Mouse (Mus musculus) limb, embryonic 13.5 days (tissue): ENCODE results near the gene Zmiz1. TPM values are rescaled to one million over a fixed set of nuclear protein-coding genes. Genes with fewer than 3 reads are reported as not detected.

Source experiments
- ATAC-seq: fragments of 200-750 bp; cut with Nextera tagmentation; 2 replicates; pipeline ENCODE4 v1.8.0; 2017; ENCODE audit warnings: low read depth, moderate number of reproducible peaks, moderate TSS enrichment; ENCODE audit not compliant: low FRiP score
- H3K27ac ChIP-seq: fragments of 300-500 bp; sonication (generic); 2 replicates; pipeline ENCODE4 v1.5.1; 2015; ENCODE audit warnings: inconsistent platforms, mild to moderate bottlenecking, moderate library complexity
- H3K27me3 ChIP-seq: fragments of 300-500 bp; sonication (generic); 2 replicates; pipeline ENCODE4 v1.6.1; 2015; ENCODE audit warnings: mild to moderate bottlenecking, inconsistent platforms
- H3K36me3 ChIP-seq: fragments of 300-500 bp; sonication (generic); 2 replicates; pipeline ENCODE4 v1.6.1; 2015; ENCODE audit warnings: inconsistent platforms, mild to moderate bottlenecking, moderate library complexity
- H3K4me1 ChIP-seq: fragments of 300-500 bp; sonication (generic); 2 replicates; pipeline ENCODE4 v1.6.1; 2015; ENCODE audit warnings: inconsistent platforms
- H3K4me2 ChIP-seq: fragments of 300-500 bp; sonication (generic); replicated peaks from 2 replicates; pipeline ENCODE4 v1.6.1; 2015; ENCODE audit warnings: inconsistent platforms, mild to moderate bottlenecking, moderate library complexity
- H3K4me3 ChIP-seq: fragments of 300-500 bp; sonication (generic); 2 replicates; pipeline ENCODE4 v1.5.1; 2015; ENCODE audit warnings: moderate library complexity, mild to moderate bottlenecking, inconsistent platforms
- H3K9ac ChIP-seq: fragments of 300-500 bp; sonication (generic); 2 replicates; pipeline ENCODE4 v1.6.1; 2015; ENCODE audit warnings: mild to moderate bottlenecking, inconsistent platforms
- H3K9me3 ChIP-seq: fragments of 300-500 bp; sonication (generic); 2 replicates; pipeline ENCODE4 v1.6.1; 2016; ENCODE audit warnings: inconsistent platforms
- WGBS: fragments of 180-500 bp; shearing (Covaris S2); methylation state at CpG from one replicate; pipeline ENCODE4 v1.1.7; 2015; 5-methylcytosine and 5-hydroxymethylcytosine counted together
- polyA plus RNA-seq: library from polyadenylated mRNA; unstranded; fragments of >200 nt; fragmentation: Nextera tagmentation; extraction: Ambion mirVana; gene quantifications from 2 replicates; pipeline ENCODE4 v1.2.1, GENCODE M21; 2015

The Zmiz1 gene
- polyA plus RNA-seq, 1 experiment from 2014 or later = 68.6 TPM

GRCm38 (mm10) chr14:25624659-25625058 is 165.7 kb downstream of the Zmiz1 start:
- Histone ChIP-seq H3K4me1 (peaks cover 46% of the 10 kb centered on the region), H3K4me3 (no peak overlapping the region), H3K9me3 (no peaks in the 10 kb centered on the region), H3K36me3 (peaks cover 78% of the 10 kb centered on the region), H3K4me2 (no peak overlapping the region), H3K27me3 (no peaks in the 10 kb centered on the region), H3K9ac (no peak overlapping the region), H3K27ac (no peak overlapping the region; the same call in 1 of the 2 replicates)
- 77% methylated on average over 6 of the region's 6 CpGs for WGBS
- no peak for ATAC-seq

DNA sequence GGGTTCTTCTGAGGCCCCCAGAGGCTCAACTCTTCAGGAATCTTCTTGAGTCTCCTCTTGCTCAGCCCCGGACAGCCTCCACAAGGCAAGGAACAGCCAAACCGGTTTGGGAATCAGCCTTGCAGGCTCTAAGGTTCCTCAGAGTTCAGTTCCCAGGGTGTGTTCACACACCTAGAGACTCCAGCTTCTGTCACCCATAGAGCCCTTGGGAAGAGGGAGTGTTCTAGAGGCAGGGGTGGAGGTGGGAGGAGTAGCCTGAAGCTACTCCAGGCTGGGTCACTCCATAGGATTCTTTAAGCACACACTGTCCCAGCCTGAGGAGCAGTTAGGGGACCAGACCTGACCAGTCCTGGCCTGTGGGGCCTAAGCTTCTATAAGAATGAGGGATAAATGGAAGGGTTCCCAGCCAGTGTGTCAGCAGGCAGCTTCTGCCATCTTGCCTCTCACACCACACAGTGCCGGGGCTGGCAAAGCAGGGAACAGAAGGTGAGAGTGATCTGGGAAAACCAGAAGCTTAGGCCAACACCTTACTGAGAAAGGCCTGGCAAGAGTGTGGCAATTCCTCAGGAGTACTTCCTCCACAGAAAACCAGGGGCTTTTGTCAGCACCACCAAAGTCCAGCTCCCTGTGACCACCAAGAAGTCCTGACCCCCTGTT is 168.7 kb downstream of the Zmiz1 start:
- Histone ChIP-seq H3K27ac (no peak overlapping the region; the same call in 1 of the 2 replicates), H3K36me3 (peaks cover 83% of the 10 kb centered on the region), H3K27me3 (no peaks in the 10 kb centered on the region), H3K9me3 (no peaks in the 10 kb centered on the region), H3K4me1 (peaks cover 42% of the 10 kb centered on the region), H3K4me3 (no peak overlapping the region), H3K4me2 (no peak overlapping the region), H3K9ac (no peak overlapping the region)
- 77% methylated on average over 3 of the region's 3 CpGs for WGBS
- no peak for ATAC-seq

DNA sequence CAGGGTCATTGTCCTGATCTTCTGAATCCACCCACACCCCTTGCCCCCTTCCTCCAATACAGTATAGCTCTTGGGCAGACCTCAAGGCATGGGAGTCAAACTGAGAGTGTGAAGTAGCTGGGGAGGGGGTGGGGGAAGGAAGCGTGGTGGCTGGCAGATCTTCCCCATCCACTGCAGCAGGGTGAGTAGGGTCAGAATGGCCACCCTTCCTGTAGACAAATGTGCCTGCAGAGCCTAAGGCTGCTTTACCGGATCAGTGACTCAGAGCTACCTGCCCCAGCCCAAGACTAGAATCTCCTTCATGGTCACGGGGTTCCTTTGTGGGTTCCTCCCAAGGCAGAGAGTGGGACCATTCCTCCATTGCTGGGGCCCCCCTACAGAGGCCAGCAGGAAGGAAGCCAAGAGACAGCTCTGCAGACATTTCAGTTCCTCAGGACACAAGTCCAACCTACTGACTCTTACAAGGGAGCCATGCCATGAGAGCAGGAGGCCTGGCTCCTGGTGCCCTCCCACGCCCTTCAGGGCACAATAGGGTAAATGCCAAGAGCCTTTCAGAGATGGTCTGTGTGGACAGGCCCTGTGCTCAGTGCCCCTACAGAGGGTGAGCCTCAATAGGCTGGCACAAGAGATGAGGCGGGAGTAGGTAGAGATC is 169.6 kb downstream of the Zmiz1 start:
- 85% methylated on average over 5 of the region's 5 CpGs for WGBS
- peaks cover 44% of the 10 kb centered on the region for H3K4me1 ChIP-seq
- no peak overlapping the region for H3K9ac ChIP-seq
- no peak overlapping the region for H3K27ac ChIP-seq
- no peaks in the 10 kb centered on the region for H3K27me3 ChIP-seq
- H3K36me3 ChIP-seq = peaks cover 77% of the 10 kb centered on the region
- ATAC-seq = no peak
- H3K4me3 ChIP-seq = no peak overlapping the region
- no peak overlapping the region for H3K4me2 ChIP-seq
- no peaks in the 10 kb centered on the region for H3K9me3 ChIP-seq

- Histone ChIP-seq H3K9ac (no peak overlapping the region), H3K4me2 (no peak overlapping the region), H3K27me3 (no peaks in the 10 kb centered on the region), H3K4me1 (peaks cover 46% of the 10 kb centered on the region), H3K4me3 (no peak overlapping the region), H3K9me3 (no peaks in the 10 kb centered on the region), H3K27ac (0 out of 2 replicates have a peak overlapping the region, but pooled peaks have one; percentile 15), H3K36me3 (peaks cover 72% of the 10 kb centered on the region)
- ATAC-seq = no peak
- WGBS = 87% methylated on average over 12 of the region's 12 CpGs
Measured at GRCm38 (mm10) chr14:25629866-25630606, 171.1 kb downstream of the Zmiz1 start.

- H3K9me3 ChIP-seq = no peaks in the 10 kb centered on the region
- H3K9ac ChIP-seq = no peak overlapping the region
- no peak for ATAC-seq
- peaks cover 72% of the 10 kb centered on the region for H3K36me3 ChIP-seq
- H3K4me1 ChIP-seq = peaks cover 53% of the 10 kb centered on the region
- no peak overlapping the region for H3K4me3 ChIP-seq
- 87% methylated on average over 7 of the region's 7 CpGs for whole genome bisulfite sequencing
- no peaks in the 10 kb centered on the region for H3K27me3 ChIP-seq
- 0 out of 2 replicates have a peak overlapping the region, but pooled peaks have one; percentile 15 for H3K27ac ChIP-seq
- H3K4me2 ChIP-seq = no peak overlapping the region
Measured at GRCm38 (mm10) chr14:25630647-25631409, 171.8 kb downstream of the Zmiz1 start.

GRCm38 (mm10) chr14:25631481-25631880 is 172.5 kb downstream of the Zmiz1 start:
- peaks cover 73% of the 10 kb centered on the region for H3K36me3 ChIP-seq
- no peak overlapping the region for H3K9ac ChIP-seq
- no peak overlapping the region for H3K27ac ChIP-seq
- H3K27me3 ChIP-seq = no peaks in the 10 kb centered on the region
- H3K4me3 ChIP-seq = no peak overlapping the region
- no peak for ATAC-seq
- H3K4me2 ChIP-seq = no peak overlapping the region
- H3K9me3 ChIP-seq = no peaks in the 10 kb centered on the region
- peaks cover 52% of the 10 kb centered on the region for H3K4me1 ChIP-seq
- WGBS = 93% methylated on average over 6 of the region's 6 CpGs

DNA sequence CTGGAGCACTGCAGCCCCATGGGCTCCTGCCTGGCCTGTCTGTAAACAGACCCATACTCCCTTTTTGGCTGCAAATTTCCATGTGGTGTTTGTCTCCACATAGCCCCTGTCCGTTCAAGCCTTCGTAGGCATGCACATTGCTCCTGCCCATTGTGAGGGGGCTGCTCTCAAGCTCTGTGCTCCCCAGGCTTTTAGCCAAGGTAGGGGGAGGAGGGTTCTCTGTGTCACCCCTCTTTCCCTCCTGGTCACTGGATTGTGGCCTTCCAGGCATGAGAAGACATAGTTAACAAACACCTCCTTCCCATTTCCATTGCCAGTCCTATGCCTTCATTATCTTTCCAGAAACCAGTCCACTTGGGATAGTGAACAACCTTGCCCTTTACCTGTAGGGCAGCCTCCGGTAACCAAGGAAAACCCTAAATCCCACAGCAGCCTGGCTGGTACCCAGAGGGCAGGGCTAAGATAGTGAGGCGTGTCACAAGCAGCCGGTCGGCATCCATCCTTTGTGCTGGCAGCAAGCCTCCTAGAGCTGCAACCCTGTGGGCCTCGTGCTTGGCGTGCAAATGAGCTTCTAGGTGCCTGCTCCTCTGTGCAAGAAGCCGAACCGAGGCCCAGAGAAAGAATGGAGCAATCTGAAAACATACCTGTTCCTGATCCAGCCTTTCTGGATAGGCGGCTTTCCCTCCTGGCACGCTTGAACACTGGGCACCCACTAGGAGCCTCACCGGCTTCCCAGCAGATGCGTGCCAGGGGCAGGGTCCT is 174.7 kb downstream of the Zmiz1 start:
- H3K4me3 ChIP-seq = no peak overlapping the region
- H3K9ac ChIP-seq = no peak overlapping the region
- H3K27me3 ChIP-seq = no peaks in the 10 kb centered on the region
- no peaks in the 10 kb centered on the region for H3K9me3 ChIP-seq
- 82% methylated on average over 14 of the region's 14 CpGs for WGBS
- H3K36me3 ChIP-seq = peaks cover 76% of the 10 kb centered on the region
- peaks cover 44% of the 10 kb centered on the region for H3K4me1 ChIP-seq
- ATAC-seq = no peak
- H3K27ac ChIP-seq = peak overlapping the region; percentile 28; the same call in 1 of the 2 replicates
- H3K4me2 ChIP-seq = no peak overlapping the region

DNA sequence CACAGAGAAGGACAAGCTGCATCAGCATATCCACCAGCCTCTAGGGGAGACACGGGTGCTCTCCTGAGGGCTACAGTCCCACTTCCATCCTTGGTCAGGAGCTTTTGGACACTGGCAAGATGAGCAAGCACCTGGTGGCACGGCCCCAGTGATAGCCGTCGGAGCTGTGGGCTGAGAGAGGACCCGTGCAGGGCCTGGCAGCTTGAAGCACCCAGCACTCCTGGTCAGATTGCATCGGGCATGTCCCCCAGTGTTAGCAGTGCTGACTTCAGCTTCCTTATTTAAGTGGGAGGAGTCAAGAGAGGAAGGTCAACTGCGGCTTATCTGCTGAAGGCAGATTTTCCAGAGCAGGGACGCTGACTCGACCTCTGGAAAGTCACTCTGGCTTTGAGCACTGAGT is 175.3 kb downstream of the Zmiz1 start:
- Histone ChIP-seq H3K4me2 (no peak overlapping the region), H3K9me3 (no peaks in the 10 kb centered on the region), H3K27me3 (no peaks in the 10 kb centered on the region), H3K9ac (no peak overlapping the region), H3K27ac (no peak overlapping the region), H3K36me3 (peaks cover 75% of the 10 kb centered on the region), H3K4me3 (no peak overlapping the region), H3K4me1 (peaks cover 44% of the 10 kb centered on the region)
- no peak for ATAC-seq
- 75% methylated on average over 9 of the region's 9 CpGs for WGBS

- ATAC-seq = no peak
- H3K36me3 ChIP-seq = peaks cover 74% of the 10 kb centered on the region
- H3K4me1 ChIP-seq = peaks cover 49% of the 10 kb centered on the region
- no peaks in the 10 kb centered on the region for H3K27me3 ChIP-seq
- H3K9ac ChIP-seq = no peak overlapping the region
- WGBS = 50% methylated on average over 12 of the region's 12 CpGs
- H3K9me3 ChIP-seq = no peaks in the 10 kb centered on the region
- H3K4me2 ChIP-seq = no peak overlapping the region
- H3K27ac ChIP-seq = peak overlapping the region; percentile 28; the same call in 1 of the 2 replicates
- H3K4me3 ChIP-seq = no peak overlapping the region
Measured at GRCm38 (mm10) chr14:25635746-25636145, 176.8 kb downstream of the Zmiz1 start.

DNA sequence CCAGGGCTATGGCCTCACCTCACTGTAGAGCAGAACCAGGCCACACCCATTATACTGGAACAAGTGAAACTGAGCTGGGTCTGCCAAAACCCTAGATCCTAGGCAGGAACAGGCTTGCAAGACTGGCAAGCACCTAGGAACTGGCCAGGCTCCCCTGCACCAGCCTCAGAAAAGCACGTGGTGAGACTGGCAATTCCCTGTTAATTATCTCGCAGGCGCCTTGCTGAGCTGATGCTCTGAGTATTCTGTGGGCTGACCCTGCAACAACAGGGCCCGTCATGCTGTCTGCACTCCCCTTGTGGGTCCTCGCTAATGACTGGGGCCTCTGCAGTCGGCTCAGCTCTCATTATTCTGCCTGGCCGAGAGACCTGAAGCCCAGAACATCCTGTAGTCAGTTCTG is 177.3 kb downstream of the Zmiz1 start:
- Histone ChIP-seq H3K4me2 (no peak overlapping the region), H3K27ac (no peak overlapping the region), H3K4me1 (peaks cover 43% of the 10 kb centered on the region), H3K36me3 (peaks cover 73% of the 10 kb centered on the region), H3K9me3 (no peaks in the 10 kb centered on the region), H3K9ac (no peak overlapping the region), H3K4me3 (no peak overlapping the region), H3K27me3 (no peaks in the 10 kb centered on the region)
- WGBS = 38% methylated on average over 7 of the region's 7 CpGs
- ATAC-seq = no peak

DNA sequence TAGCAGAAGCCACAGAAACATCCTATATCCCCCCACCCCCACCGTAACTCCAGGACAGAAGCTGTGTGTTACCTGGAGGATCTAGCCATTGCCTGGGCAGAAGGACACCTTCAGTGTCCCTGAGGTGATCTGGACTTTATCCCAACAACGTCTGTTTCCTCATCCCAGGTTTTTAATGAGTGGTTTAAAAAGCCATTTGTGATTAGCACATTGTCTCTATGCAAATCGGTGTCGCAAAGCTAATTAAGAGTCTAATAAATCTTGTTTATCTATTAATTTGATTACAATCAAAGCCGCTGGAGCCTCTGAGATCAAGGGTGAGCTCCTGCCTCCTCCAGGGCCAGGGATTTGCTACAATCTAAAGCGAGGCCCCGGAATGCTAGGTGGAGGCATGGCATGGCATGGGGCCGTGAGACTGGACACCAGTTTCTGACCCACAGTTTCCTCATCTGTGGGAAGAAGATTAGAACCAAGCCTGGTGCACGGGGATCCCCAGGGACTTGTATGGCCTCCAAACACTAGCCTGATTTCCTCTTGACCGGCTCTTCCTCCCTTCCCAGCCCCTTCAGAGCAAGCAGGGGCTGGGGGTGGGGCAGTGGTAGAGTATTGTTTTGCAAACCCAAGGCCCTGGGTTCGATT is 180.3 kb downstream of the Zmiz1 start:
- no peak overlapping the region for H3K4me3 ChIP-seq
- H3K4me1 ChIP-seq = peaks cover 26% of the 10 kb centered on the region
- 77% methylated on average over 11 of the region's 11 CpGs for WGBS
- peaks cover 90% of the 10 kb centered on the region for H3K36me3 ChIP-seq
- no peak for ATAC-seq
- no peaks in the 10 kb centered on the region for H3K27me3 ChIP-seq
- no peaks in the 10 kb centered on the region for H3K9me3 ChIP-seq
- H3K27ac ChIP-seq = no peak overlapping the region
- H3K4me2 ChIP-seq = no peak overlapping the region
- H3K9ac ChIP-seq = no peak overlapping the region
